Mouse (Mus musculus): Measurements from ENCODE around the gene Apc2. TPM values are rescaled to one million over a fixed set of nuclear protein-coding genes. Genes with fewer than 3 reads are reported as not detected.

The Apc2 gene
- polyA plus RNA-seq, 2 experiments = 0.04 TPM; not detected in 1

GRCm38 (mm10) chr10:80281304-80281703 lies 14.5 kb upstream of the Apc2 start:
- ATAC-seq (ENCODE audit: insufficient read depth) = no peak
- WGBS (ENCODE audit: insufficient replicate concordance) = 85% methylated on average over 7 of the region's 7 CpGs
- Histone ChIP-seq H3K4me2 (ENCODE audit: low read depth) (no peak overlapping the region), H3K4me1 (replicated peaks; ENCODE audit: control insufficient read depth in 2 of 2, insufficient read depth in 2 of 2, low read length in 1 of 2) (no peaks in the 10 kb centered on the region), H3K9me3 (ENCODE audit: control insufficient read depth, low read length) (no peaks in the 10 kb centered on the region), H3K4me3 (ENCODE audit: insufficient read depth in 1 of 2, low read depth in 2 of 2, low read length in 2 of 2) (no peak overlapping the region), H3K27ac (no peak overlapping the region), H3K27me3 (ENCODE audit: control insufficient read depth, insufficient read depth, low read length) (no peaks in the 10 kb centered on the region), H3K36me3 (replicated peaks; ENCODE audit: control insufficient read depth, insufficient read depth, low read depth) (peaks cover 87% of the 10 kb centered on the region), H3K9ac (replicated peaks) (no peak overlapping the region)
- no peak for DNase-seq (ENCODE audit: low read depth in 3 of 3, low spot score in 3 of 3)
- no peak for TF ChIP-seq EP300 (IDR thresholded peaks at IDR 0.05; ENCODE audit: low read depth)
- TF ChIP-seq CTCF (IDR thresholded peaks at IDR 0.05; ENCODE audit: low read depth) = no peak

DNA sequence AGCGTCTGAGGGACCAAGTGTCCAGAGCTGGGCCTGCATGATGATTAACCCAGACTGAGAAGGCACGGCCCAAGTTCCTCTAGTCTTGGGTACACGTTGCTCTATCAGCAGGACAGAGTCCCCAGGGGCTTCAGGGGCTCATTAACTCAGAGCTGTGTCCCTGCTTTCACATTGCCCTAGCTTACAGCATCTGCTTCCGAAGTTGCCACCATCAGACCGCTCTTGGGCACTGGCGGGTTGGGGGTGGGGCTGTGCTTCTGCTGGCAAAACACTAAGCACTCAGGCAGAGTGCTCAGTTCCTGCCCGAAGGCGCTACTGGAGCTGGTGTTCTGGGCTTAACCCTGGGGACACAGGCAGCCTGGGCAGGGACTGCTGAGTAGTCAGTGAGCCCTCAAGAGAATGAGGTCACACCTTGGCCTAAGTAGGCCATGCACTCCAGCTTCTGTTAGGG lies 13.8 kb upstream of the Apc2 start:
- Histone ChIP-seq H3K27me3 (ENCODE audit: control insufficient read depth, insufficient read depth, low read length) (no peaks in the 10 kb centered on the region), H3K4me1 (replicated peaks; ENCODE audit: control insufficient read depth in 2 of 2, insufficient read depth in 2 of 2, low read length in 1 of 2) (no peaks in the 10 kb centered on the region), H3K4me2 (ENCODE audit: low read depth) (no peak overlapping the region), H3K36me3 (replicated peaks; ENCODE audit: control insufficient read depth, insufficient read depth, low read depth) (peaks cover 87% of the 10 kb centered on the region), H3K9me3 (ENCODE audit: control insufficient read depth, low read length) (no peaks in the 10 kb centered on the region), H3K9ac (replicated peaks) (no peak overlapping the region), H3K4me3 (ENCODE audit: insufficient read depth in 1 of 2, low read depth in 2 of 2, low read length in 2 of 2) (no peak overlapping the region), H3K27ac (no peak overlapping the region)
- 78% methylated on average over 8 of the region's 8 CpGs for WGBS (ENCODE audit: insufficient replicate concordance)
- DNase-seq (ENCODE audit: low read depth in 3 of 3, low spot score in 3 of 3) (no peak), ATAC-seq (ENCODE audit: insufficient read depth) (no peak)
- TF ChIP-seq CTCF (IDR thresholded peaks at IDR 0.05; ENCODE audit: low read depth) = no peak
- no peak for TF ChIP-seq EP300 (IDR thresholded peaks at IDR 0.05; ENCODE audit: low read depth)

DNA sequence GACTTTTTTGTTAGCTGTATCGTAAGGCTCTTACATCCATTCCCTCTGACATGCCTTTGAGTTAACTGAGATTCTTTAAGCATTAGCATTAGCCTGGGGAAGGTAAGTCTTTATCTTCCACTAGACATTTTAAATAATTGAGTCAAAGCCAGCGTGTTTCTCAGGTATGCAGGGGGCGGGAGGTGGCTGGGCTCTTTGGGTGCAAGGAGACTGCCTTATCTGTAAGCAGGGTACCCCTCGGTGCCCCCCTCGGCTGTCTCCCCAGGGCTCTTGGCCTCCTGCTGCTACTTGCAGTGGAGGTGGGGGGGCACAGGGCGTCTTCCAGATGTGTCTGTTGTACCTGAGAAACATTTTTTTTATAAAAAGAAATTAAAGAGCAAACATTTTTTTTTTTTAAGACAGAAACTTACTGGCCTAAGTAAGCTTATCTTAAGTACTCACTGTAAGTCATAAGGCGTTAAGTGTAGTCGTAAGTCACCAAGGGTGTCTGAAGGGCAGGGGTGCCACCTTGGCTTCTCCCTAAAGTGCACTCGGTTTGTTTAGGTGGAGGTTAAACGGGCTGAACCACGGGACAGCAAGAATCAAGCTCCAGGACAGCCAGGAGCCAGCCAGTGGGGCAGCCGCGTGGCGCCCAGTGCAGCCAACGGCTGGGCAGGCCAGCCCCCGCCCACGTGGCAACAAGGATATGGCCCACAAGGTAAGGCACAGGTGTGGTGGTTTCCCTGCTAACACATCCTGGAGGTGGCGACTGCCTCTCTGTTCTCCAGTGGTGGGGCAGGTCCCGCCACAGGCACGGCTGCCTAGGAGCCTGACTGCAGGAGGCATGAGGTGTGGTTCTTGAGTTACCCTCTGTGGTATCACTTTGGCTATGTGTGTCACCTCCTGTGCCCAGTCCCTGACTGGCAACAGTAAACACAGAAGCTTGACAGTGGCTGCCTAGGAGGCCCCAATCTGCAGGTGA lies 13.0 kb upstream of the Apc2 start:
- Histone ChIP-seq H3K4me2 (ENCODE audit: low read depth) (no peak overlapping the region), H3K4me3 (ENCODE audit: insufficient read depth in 1 of 2, low read depth in 2 of 2, low read length in 2 of 2) (no peak overlapping the region), H3K9me3 (ENCODE audit: control insufficient read depth, low read length) (no peaks in the 10 kb centered on the region), H3K27me3 (ENCODE audit: control insufficient read depth, insufficient read depth, low read length) (no peaks in the 10 kb centered on the region), H3K27ac (no peak overlapping the region), H3K9ac (replicated peaks) (no peak overlapping the region), H3K36me3 (replicated peaks; ENCODE audit: control insufficient read depth, insufficient read depth, low read depth) (peaks cover 85% of the 10 kb centered on the region), H3K4me1 (replicated peaks; ENCODE audit: control insufficient read depth in 2 of 2, insufficient read depth in 2 of 2, low read length in 1 of 2) (no peaks in the 10 kb centered on the region)
- WGBS (ENCODE audit: insufficient replicate concordance) = 80% methylated on average over 20 of the region's 20 CpGs
- DNase-seq (ENCODE audit: low read depth in 3 of 3, low spot score in 3 of 3) = no peak
- TF ChIP-seq EP300 (IDR thresholded peaks at IDR 0.05; ENCODE audit: low read depth) = no peak
- no peak for TF ChIP-seq CTCF (IDR thresholded peaks at IDR 0.05; ENCODE audit: low read depth)
- no peak for ATAC-seq (ENCODE audit: insufficient read depth)

- TF ChIP-seq CTCF (IDR thresholded peaks at IDR 0.05; ENCODE audit: low read depth) (no peak), EP300 (IDR thresholded peaks at IDR 0.05; ENCODE audit: low read depth) (no peak)
- H3K27ac ChIP-seq = no peak overlapping the region
- H3K4me1 ChIP-seq (replicated peaks; ENCODE audit: control insufficient read depth in 2 of 2, insufficient read depth in 2 of 2, low read length in 1 of 2) = no peaks in the 10 kb centered on the region
- no peak overlapping the region for H3K9ac ChIP-seq (replicated peaks)
- H3K36me3 ChIP-seq (replicated peaks; ENCODE audit: control insufficient read depth, insufficient read depth, low read depth) = peaks cover 65% of the 10 kb centered on the region
- no peak overlapping the region for H3K4me2 ChIP-seq (ENCODE audit: low read depth)
- ATAC-seq (ENCODE audit: insufficient read depth) (no peak), DNase-seq (ENCODE audit: low read depth in 3 of 3, low spot score in 3 of 3) (no peak)
- H3K9me3 ChIP-seq (ENCODE audit: control insufficient read depth, low read length) = no peaks in the 10 kb centered on the region
- H3K4me3 ChIP-seq (ENCODE audit: insufficient read depth in 1 of 2, low read depth in 2 of 2, low read length in 2 of 2) = no peak overlapping the region
- H3K27me3 ChIP-seq (ENCODE audit: control insufficient read depth, insufficient read depth, low read length) = no peaks in the 10 kb centered on the region
- 79% methylated on average over 10 of the region's 15 CpGs for WGBS (ENCODE audit: insufficient replicate concordance)
These were observed 10.3 kb upstream of the Apc2 start for GRCm38 (mm10) chr10:80285222-80286070.

GRCm38 (mm10) chr10:80288097-80288496 lies 7.7 kb upstream of the Apc2 start:
- H3K36me3 ChIP-seq (replicated peaks; ENCODE audit: control insufficient read depth, insufficient read depth, low read depth) = peaks cover 44% of the 10 kb centered on the region
- H3K4me3 ChIP-seq (ENCODE audit: insufficient read depth in 1 of 2, low read depth in 2 of 2, low read length in 2 of 2) = no peak overlapping the region
- no peaks in the 10 kb centered on the region for H3K9me3 ChIP-seq (ENCODE audit: control insufficient read depth, low read length)
- no peaks in the 10 kb centered on the region for H3K27me3 ChIP-seq (ENCODE audit: control insufficient read depth, insufficient read depth, low read length)
- no peak overlapping the region for H3K4me2 ChIP-seq (ENCODE audit: low read depth)
- DNase-seq (ENCODE audit: low read depth in 3 of 3, low spot score in 3 of 3) (no peak), ATAC-seq (ENCODE audit: insufficient read depth) (no peak)
- no peak overlapping the region for H3K9ac ChIP-seq (replicated peaks)
- WGBS (ENCODE audit: insufficient replicate concordance) = 89% methylated on average over 12 of the region's 12 CpGs
- H3K27ac ChIP-seq = no peak overlapping the region
- no peak for TF ChIP-seq EP300 (IDR thresholded peaks at IDR 0.05; ENCODE audit: low read depth)
- TF ChIP-seq CTCF (IDR thresholded peaks at IDR 0.05; ENCODE audit: low read depth) = no peak
- peaks cover 4% of the 10 kb centered on the region in 2 experiments for H3K4me1 ChIP-seq (replicated peaks; ENCODE audit: control insufficient read depth in 2 of 2, insufficient read depth in 2 of 2, low read length in 1 of 2)
